Mouse (Mus musculus) erythroblast, adult 5-6 weeks (primary cell): Measurements from ENCODE around the gene St3gal6. TPM values are rescaled to one million over a fixed set of nuclear protein-coding genes. Genes with fewer than 3 reads are reported as not detected.
A peak's percentile ranks its signal among the peaks of the same experiment; 100 is the strongest.

Experiments used
- ATAC-seq: replicated peaks from 2 replicates; pipeline ENCODE4 v1.8.0; 2016; ENCODE audit warnings: moderate number of reproducible peaks, mild to moderate bottlenecking, moderate TSS enrichment, inconsistent platforms; ENCODE audit not compliant: poor library complexity, low FRiP score, severe bottlenecking
- total RNA-seq, 2 experiments: library from RNA; stranded (forward) in 1 of 2; stranded (reverse) in 1 of 2; fragments of 150-400 nt in 1 of 2; fragments of 200-764, 138-1000 nt in 1 of 2; gene quantifications; 2 replicates each; pipeline versions ENCODE4 v1.2.3 to v1.2.4; 2015 to 2017; ENCODE audit warnings: low replicate concordance in 2 of 2

Gene St3gal6
- 95.3 and 151 TPM in 2 replicates for total RNA-seq (2015; ENCODE audit: low replicate concordance)
- 155 and 194 TPM in 2 replicates for total RNA-seq (2017; ENCODE audit: low replicate concordance)

DNA sequence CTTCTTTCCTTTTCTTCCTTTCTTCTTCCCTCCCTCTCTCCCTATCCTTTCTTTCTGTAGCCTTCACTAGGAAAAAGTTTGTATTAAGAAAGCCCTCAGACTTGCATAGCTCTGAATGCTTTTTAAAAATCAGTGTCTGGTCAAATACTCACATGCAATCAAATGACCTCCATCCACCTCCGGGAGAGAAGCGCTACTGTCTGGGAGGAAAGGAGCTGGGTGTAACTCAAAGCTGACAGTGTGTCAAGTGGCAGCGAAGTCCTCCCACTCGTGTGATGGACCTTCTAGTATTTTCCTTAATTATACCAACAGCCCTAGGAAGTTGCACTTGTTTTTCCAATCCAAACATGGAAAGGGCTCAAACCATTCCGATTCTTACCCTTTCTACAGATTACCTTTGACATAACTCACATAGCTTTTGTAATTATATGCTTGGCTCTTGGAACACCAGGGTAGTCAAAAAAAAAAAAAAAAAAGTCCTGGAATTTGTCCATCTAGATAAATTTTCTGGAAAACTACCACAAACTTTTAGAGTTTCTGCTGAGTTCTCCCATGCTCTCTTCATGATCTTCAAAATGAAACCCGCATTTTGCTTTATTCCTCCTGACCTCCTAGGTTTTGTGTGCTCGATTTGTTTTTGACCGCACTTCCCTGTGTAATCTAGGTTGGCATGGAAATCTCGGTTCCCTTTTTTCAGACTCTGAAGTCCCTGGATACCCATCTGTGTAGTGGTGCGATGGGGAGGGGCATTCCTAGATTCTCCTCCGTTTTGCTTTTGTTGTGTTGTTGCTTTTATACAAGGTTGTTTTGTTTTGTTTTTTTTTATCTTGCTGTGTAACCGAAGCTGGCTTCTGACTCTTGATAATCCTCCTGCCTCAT, at the start of gene St3gal6:
Gene St3gal6, minus strand, starts transcription at position 272 of the 879 bp plus-strand sequence.
- ATAC-seq = no peak

DNA sequence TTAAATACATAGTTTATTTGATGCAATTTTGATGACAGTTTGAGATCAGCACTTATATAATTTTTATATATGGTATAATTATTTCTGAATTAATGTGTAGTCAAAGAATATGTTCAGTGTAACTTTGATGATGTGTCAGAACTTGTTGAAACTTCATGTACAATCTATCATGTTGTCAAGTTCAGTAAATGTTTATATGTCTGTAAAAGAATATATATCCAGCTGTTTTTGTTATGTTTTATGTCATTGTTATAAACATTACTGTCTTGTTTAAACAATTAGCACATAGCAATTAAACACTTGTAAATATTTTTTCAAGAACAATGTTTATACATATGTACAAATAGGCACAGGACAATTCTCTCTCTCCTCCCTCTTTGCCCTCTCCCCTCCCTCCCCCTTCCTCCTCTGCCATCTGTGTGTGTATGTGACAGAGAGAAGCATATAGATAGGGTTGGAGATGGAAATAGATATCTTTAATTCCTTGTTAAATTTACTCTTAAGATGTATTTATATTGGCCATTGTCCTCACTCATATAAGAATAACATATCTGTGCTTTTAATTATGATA, 46.7 kb upstream of the St3gal6 start:
- ATAC-seq = no peak

DNA sequence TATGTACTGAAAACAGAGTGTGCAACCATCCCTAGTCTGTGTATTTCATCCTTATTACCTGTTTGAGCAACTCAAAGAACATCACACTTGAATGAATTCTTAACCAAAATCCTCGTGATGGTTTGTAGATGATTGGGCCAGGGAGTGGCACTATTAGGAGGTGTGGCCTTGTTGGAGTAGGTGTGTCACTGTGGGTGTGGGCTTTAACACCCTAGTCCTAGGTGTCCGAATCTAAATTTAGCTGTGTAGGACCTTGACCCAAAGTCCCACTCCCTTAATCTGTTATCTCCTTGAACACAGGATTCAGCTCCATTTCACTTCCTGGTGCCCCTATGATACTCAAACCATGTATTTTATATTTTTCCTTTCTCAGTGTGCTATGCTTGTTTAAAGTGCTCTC, 37.2 kb upstream of the St3gal6 start:
- ATAC-seq = no peak

DNA sequence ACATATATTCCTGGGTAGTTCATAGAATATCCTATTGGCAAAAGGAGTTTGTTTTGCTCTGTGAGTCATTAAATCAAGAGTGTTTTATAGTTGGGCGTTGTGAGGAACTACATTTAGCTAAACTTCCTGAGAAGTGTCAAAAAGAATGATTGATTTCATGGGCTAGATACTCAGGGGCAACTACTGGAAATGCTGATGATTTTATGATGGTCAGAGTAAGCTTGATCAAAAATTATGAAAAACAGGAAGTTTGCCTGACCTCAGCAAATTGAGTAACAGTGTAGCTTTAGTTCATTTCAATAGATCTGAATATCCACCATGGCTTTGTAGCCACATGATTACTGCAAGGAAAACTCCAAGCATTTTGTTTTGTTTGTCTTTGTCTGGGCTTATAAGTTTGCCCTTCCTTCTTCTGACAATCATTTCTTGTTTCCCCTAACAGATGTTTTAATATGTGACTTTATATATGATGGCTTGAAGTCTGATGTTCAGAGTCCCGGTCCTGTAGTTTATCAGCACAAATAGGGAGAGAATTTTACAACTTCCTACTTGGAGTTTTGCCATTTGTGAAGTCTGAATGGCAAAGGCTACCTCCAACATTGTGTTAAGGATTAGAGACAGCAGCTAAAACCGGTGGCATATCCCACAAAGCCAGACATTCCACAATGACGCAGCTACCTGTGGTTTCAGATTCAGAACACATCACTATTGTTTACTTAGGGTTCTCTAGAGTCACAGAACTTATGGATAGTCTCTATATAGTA, 32.2 kb upstream of the St3gal6 start:
- ATAC-seq = no peak

DNA sequence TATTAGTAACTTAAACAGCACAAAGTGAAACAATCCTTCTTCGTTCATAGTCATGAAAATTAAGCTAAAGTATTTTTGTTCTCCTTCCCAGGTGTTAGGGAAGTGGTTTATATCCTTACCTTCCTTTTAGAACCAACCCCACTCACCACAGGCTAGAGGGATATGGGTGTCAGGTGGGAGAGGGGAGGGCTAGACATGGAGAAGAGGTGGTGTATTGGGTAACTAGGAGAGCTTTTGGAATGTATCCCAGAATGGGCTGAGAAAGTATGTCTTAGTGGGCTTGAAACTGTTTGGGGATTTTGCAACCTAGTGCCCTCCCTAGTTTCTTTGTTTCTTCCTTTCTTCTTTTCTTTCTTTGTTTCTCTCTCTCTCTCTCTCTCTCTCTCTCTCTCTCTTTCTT, 30.6 kb upstream of the St3gal6 start:
- no peak for ATAC-seq

DNA sequence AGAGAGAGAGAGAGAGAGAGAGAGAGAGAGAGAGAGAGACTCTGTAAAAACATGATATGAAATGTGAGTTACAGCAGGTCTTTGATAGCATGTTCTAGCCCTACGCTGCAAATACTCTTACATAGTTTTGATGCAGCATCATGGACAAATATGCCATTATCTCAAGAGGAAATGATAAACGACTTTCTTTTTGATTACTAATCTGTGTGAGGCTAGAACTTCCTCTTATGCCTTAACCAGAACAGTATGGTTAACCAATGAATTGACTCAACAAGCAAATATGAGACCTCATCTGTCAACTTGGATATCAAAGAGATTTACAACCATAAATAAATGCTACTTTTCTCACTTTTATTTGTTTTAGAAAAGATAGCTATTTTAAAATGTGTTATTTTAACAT, 24.0 kb upstream of the St3gal6 start:
- ATAC-seq = no peak

DNA sequence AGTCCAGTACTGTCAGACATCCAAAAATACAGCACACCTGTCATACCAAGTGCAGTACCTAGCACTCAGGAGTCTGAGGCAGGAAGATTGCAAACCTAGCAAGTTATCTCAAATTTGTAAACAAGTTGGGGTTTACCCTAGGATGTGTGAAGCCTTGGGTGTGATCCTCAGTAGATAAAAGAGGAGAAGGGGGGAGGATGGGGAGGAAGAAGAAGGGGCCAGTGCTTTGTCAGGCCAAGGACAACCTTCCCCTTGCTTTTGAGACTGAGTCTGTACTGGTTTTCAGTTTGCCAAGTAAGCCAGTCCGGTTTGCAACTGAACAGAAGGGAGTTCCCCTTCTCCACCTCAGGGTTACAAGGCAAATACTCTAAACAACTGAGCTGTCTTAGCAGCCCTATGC, 22.1 kb upstream of the St3gal6 start:
- no peak for ATAC-seq

DNA sequence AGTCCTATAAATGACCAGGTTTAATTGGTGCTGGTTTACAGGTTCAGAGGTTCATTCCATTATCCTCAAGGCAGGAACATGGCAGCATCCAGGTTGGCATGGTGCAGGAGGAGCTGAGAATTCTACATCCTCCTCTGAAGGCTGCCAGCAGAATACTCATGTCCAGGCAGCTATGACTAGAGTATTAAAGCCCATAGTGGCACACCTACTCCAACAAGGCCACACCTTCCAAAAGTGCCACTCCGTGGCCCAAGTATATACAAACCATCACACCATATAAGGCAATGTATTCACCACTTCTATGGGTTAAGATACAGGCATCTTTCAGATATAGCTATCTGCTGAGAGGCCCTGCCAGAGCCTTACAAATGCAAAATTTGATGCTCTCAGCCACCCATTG, 15.4 kb upstream of the St3gal6 start:
- ATAC-seq = no peak

DNA sequence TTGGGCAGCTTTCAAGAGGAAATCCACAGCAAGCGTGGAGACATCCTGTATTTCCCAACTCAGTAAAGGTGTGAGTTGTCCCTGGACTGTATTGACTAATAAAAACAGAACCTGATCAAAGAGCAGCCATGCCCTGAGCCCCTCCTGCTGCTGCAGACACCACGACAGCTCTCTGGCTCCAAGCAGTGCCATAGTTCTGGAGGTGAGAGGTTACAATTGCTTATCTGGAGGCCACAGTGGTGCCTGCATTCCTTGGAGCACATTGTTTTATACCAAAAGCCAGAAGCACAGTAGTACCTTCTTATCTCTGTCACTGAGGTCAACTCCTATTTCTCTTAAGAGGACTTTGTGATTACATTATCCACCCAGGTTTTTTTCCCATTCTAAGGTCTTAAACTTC, 15.0 kb upstream of the St3gal6 start:
- ATAC-seq = no peak

DNA sequence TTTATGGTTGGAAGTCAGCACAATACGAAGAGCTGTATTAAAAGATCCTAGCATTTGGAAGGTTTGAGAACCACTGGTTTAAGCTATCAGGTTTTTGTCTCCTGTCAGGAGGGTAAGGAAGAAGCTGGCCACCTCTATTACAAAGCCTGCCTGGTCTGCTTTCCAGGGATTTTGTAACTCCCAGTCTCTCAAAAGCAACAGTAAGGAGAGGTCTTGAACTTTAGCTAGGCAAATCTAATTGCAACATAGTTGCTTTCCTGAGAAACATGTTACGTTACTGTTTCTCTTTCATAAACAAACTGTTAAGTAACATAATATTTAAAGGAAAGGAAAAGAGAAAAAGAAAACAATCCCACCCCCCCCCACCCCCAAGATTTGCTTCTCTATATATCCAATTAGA, 12.0 kb upstream of the St3gal6 start:
- no peak for ATAC-seq

DNA sequence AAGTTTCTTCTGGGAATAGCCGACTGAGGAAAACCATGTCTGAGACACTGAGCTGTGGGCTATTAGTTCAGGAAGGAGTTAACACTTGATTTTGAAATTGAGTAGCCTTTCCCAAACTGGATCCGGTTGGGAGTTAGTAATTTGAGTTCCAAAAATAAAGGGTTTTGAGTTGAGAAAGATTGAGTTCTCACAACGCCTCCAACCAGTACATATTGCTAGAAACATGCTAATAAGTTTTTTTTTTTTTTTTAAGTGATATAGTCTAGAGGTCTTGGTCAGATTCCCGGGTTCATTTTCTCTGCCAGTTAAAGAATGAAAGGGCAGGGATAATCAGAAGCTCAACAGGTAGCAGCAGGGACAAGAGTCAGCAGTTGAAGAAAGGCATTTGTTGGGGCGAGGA, 11.2 kb upstream of the St3gal6 start:
- ATAC-seq = no peak

DNA sequence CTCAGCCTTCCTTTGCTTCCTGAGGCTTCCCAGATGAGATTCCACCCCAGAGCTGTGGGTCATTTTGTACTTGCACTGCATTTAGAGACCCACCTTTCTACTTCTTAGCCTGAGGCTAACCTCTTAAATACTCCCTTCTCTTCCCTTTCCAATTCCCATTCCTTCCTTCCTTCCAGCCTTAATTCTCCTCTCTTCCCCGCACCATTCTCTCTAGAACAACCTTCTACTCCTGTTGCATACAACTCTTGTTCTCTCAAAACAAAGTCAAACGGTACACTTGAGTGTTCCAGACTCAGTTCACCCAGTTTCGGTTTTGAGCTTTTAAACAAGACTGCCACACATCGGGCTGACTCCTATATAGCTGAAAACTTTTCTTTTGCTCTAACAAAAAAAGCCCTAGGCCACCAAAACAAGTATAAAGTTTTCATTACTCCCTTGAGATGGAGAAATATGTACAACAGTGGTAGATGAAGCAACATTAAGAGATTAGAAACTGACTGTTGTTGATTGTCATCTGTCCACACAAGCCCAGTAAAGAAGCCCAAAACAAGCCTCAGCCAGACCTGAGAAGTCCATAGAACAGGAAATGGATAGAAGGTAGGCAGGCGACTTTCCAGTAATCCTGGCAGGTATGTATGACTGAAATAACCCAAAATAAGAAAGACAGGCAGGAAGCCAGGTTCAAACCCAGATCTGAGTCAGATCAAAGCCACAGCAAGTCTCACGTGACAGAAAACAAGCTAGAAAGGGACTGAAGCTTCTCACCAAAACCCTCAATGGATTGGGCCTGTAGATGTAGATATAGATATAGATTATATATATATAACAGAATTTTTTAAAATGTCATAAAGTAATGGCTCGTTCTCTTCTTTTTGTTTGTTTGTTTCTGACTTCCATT, 10.5 kb upstream of the St3gal6 start:
- peak; percentile 23; the same call in 1 of the 2 replicates for ATAC-seq

DNA sequence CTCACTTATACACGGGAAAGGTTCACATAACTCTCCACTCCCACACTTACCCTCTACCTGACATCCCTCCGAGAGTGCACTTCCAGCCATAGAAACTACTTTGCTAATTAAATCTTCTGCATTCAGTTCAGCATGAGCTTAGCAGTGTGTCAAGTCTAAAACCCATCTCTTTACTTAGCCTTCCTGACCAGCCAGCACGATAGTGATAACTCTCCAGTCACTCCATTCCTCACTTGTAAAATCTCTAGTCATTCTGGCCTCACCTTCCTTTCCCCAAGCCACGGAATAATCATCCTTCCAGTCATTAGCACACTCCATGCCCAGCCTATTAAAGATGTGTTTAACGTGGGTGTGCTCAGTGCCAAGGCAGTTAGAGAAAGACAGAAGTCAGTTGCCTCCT, 9.7 kb upstream of the St3gal6 start:
- ATAC-seq = peak; percentile 61

DNA sequence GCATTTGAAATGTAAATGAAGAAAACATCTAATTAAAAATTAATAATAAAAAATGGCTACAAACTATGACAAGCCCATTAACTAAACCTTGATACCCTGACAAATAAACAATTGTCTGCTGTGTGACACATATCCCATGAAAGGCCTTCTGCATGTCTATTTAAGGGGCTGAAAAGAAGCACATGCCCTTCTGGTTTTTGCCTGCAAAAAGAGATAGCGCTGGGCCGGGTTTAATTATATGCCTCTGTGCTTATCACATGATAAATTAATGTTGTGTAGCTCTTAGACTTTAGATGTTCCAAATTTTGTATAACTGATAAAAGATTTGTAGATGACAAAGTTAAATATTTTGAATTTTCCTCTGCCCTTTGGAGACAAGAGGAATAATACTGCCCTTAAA, 9.2 kb upstream of the St3gal6 start:
- 0 out of 2 replicates have a peak, but pooled peaks have one; percentile 38 for ATAC-seq

DNA sequence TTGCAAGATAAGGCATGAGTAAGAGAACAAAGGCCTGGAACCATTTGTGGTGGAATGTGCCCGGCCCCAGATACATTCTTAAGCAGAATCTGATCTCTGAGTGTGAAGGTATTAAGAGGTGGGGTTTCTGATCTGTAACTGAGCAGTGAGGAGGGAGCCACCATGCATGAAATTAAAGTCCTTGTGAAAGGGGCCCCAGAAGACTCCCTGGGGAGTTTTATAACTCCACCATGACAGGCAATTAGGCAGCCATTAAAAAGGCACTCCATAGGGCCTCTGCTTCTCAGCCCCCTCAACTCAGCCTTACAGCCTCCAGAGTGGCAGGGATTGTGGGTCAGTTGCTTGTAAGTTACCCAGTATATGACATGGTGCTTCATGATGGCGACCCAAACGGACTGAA, 8.5 kb upstream of the St3gal6 start:
- ATAC-seq = no peak

DNA sequence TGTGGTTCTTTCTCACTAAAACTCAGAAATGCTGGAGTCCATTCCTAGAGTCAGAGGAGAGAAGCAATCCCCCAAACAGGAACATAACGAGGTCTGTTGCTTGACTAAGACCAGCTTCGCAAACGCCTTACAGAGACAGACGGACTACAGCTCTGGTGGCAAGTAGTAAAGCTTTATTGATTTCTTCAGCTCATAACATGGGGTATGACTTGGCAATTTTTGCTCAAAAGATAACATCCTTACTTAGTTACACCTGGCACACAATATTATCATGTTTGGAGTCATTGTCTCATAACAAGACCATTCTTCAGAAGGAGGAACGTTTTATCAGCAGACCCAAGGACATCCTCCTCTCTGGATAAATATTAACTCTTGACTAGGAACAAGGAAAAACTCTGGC, 3.8 kb upstream of the St3gal6 start:
- no peak for ATAC-seq

DNA sequence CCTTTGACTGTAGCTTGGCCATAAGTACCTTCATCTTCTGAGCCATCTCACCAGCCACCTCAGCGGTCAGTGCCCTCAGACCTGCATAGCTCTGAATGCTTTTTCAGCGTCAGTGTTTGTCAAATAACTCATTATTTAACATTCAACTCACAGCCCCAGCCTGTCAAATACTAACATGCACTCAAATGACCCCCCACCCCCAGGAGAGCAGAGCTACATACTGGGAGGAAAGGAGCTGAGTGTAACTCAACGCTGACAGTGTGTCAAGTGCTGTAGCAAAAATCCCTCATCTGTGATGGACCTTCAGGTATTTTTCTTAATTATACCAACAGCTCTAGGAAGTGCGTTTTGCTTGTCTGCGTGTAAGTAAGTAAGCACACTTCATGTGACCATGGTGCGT, 2.7 kb upstream of the St3gal6 start:
- ATAC-seq = no peak

DNA sequence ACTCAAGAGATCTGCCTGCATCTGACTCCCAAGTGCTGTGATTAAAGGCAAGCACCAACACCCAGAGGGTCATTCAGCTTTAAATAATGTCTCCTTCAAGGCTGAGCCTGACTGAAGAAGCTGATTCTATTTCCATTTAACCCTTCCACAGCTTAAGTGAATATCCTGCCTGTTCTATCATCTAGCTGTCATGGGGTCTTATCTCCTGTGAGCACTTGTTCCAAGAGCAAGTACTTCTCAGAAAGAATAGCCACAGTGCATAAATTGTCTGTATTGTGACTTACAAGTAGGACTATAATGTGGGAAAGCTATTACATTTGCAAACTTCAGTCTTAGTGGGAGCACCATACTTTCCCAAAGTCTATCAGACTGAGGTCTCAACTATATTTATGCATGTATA, 1.8 kb upstream of the St3gal6 start:
- ATAC-seq = 0 out of 2 replicates have a peak, but pooled peaks have one; percentile 49

DNA sequence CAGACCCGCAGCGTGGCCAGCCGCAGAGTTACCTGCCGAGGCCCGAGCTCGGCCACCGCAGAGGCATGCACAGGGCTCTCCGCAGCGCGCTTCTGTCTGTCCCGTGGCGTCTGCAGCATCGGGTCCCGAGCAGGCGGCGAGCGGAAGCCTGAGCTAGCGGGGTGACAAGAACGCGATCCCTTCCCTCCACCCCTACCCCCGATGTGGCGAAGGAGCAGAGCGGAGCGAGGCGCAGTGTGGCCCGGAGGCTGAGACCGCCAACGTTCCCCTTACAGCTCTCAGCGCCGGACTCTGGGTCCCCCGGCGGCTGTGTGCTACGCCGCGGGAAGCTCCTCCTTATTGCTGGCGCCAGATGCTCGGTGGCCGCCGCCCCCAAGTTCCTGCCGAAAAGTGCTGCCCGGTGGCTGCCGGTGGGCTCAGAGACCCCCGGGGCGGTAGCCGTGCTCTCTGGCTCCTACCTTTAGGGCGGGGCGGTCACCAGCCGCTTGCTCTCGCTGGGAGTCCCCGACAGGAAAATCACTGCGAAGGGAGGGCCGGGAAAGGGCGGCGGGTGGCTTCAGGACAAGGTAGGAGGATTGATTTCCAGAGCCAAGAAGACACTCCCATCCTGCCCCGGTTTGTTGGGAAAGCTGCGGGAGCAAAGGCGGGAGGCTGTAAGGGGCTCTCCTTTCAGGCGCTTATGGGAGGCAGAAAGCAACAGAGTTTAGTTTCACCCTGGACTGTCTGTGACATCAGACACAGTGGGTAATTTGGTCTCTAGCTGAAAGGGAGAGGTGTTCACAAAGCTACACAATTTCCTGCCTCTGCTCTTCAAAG, 791 bp downstream of the St3gal6 start:
- ATAC-seq = peak; percentile 55
